Comparison of ENCODE assay signal across 9 mouse cellular contexts in the genomic region with DNA sequence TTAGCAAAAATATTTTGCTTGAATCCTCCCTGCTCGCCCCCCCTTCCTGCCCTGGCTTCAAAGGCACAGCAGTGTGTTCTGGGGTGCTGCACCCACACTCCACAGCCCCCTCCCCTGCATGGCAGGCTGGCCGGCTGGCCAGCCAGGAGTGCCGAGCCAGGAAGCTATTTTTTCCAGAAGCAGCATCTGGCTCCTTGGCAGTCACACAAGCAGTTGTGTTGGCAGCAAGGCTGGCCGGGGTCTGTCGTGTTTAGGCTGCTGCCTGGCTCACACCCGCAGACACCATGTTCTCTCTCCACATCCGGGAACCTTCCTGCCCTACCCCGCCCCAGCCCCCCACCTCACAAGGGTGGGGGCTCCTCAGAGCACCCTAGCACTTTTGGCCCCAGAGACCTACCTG.
DNase-seq lines count a peak whose midpoint lies in the region; ATAC-seq lines count a peak whose summit lies in the region.
"Had no signal": no experiment of that assay in that cellular context is flagged by ENCODE, and none has a peak within 500 bp of the region (broad histone marks: within the 10 kb centered on the region; RNA-seq: fewer than 3 reads in every experiment).

No protein-coding gene starts in this region.

- H3K36me3 ChIP-seq in heart, embryonic 15.5 days = no peaks in the 10 kb centered on the region
- H3K36me3 ChIP-seq in limb, embryonic 15.5 days = no peaks in the 10 kb centered on the region
- H3K36me3 ChIP-seq: midbrain, embryonic 12.5 days had no signal

- H3K4me3 ChIP-seq in heart, embryonic 15.5 days = no peak overlapping the region
- no peak overlapping the region for H3K4me3 ChIP-seq in limb, embryonic 15.5 days
- H3K4me3 ChIP-seq: midbrain, embryonic 12.5 days had no signal

- H3K27me3 ChIP-seq in heart, embryonic 15.5 days = peaks cover 34% of the 10 kb centered on the region
- no peaks in the 10 kb centered on the region for H3K27me3 ChIP-seq in limb, embryonic 15.5 days
- H3K27me3 ChIP-seq: midbrain, embryonic 12.5 days had no signal

- H3K27ac ChIP-seq in heart, embryonic 15.5 days = 0 out of 2 replicates have a peak overlapping the region, but pooled peaks have one; percentile 15
- peak overlapping the region; percentile 81 for H3K27ac ChIP-seq in limb, embryonic 15.5 days
- H3K27ac ChIP-seq: midbrain, embryonic 12.5 days had no signal

- ATAC-seq in heart, embryonic 15.5 days (replicated peaks; ENCODE audit: insufficient number of reproducible peaks, insufficient read depth, low FRiP score, low read depth) = peak; percentile 51; the same call in 1 of the 2 replicates
- ATAC-seq in limb, embryonic 15.5 days (ENCODE audit: insufficient number of reproducible peaks, low FRiP score, low TSS enrichment, low read depth) = peak; percentile 60

- H3K4me1 ChIP-seq in heart, embryonic 15.5 days (replicated peaks) = peaks cover 8% of the 10 kb centered on the region
- H3K4me1 ChIP-seq in limb, embryonic 15.5 days = peaks cover 60% of the 10 kb centered on the region

- H3K4me2 ChIP-seq in heart, embryonic 15.5 days = no peak overlapping the region
- 0 out of 2 replicates have a peak overlapping the region, but pooled peaks have one; percentile 17 for H3K4me2 ChIP-seq in limb, embryonic 15.5 days
- H3K4me2 ChIP-seq: midbrain, embryonic 12.5 days had no signal

- WGBS in heart, embryonic 15.5 days = 27% methylated on average over 8 of the region's 8 CpGs
- 27% methylated on average over 8 of the region's 8 CpGs for WGBS in limb, embryonic 15.5 days

- H3K9me3 ChIP-seq in heart, embryonic 15.5 days (replicated peaks) = no peaks in the 10 kb centered on the region
- H3K9me3 ChIP-seq in limb, embryonic 15.5 days = no peaks in the 10 kb centered on the region
- H3K9me3 ChIP-seq: midbrain, embryonic 12.5 days had no signal

- H3K9ac ChIP-seq in heart, embryonic 15.5 days = no peak overlapping the region
- no peak overlapping the region for H3K9ac ChIP-seq in limb, embryonic 15.5 days
- H3K9ac ChIP-seq: midbrain, embryonic 12.5 days had no signal

- DNase-seq in gastrocnemius, adult 18-20 months (ENCODE audit: low spot score) = peak; percentile 20
- DNase-seq in gastrocnemius, adult 8-10 months (ENCODE audit: low spot score in 2 of 2) = no peak
- peak; percentile 54 for DNase-seq in brain, adult 2 months (ENCODE audit: low read depth, low spot score)
- DNase-seq in testis, postnatal 10 days (ENCODE audit: low spot score) = no peak
- DNase-seq in MN1 (ENCODE audit: low spot score) = no peak
- no peak for DNase-seq in adrenal gland, adult 2 months

Comparison
In these comparisons a context has a peak if more than half of its experiments do, and no peak if none do; other contexts are left out.
1. DNase-seq: peak in gastrocnemius, adult 18-20 months (single experiment) and brain, adult 2 months (single experiment); none in gastrocnemius, adult 8-10 months (0 of 2), testis, postnatal 10 days (single experiment), MN1 (single experiment) and adrenal gland, adult 2 months (single experiment).